ENCODE assay signal across 9 mouse cellular contexts in the genomic region with DNA sequence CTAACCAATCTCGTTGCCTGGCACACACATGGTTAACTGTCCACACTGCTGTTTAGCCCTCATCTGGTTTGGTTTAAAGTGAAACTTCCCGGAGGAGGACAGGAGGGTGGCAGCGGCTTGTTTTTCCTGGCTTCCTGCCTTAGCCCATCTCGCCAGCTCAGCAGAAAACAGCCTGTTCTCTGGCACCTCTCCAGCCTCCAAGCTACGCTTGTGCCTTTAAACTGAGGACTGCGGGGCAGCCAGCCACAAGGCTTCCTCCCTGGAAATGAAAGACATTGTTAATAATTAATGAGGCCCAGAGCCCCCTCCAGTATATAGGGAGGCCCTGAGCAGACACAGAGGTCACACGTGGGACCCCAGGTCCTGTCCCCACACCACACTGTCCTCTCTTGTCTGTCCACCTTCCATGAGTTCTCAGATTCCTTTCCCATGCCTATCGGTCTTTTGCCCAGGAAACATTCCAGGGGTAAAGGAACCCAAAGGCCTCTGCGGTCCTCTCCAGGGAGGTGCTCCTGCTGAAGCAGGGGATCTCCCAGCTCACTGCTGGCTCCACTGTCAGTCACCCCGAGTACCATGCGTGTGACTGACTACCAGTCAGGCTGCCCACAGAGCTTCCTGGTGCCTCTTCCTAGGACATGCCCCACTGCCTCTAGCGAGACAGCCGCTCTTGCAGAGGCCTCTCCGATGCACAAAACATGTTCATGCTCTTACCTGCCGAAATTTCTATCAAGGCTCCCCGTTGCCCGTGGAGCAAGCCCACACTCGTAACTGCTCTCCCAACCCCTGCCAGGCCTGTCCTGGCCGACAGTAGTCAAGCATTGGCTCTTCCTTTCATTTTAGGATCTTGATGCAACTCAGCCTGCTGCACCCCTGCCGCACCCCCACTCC.
DNase-seq lines count a peak whose midpoint lies in the region; ATAC-seq and TF ChIP-seq lines count a peak whose summit lies in the region.
"Had no signal": no experiment of that assay in that cellular context is flagged by ENCODE, and none has a peak within 500 bp of the region (broad histone marks: within the 10 kb centered on the region; RNA-seq: fewer than 3 reads in every experiment).

No protein-coding gene starts in this region.

- ATAC-seq in intestine, embryonic 14.5 days (replicated peaks; ENCODE audit: low FRiP score, low TSS enrichment, low read depth): peak; percentile 25
- ATAC-seq in erythroid progenitor cell, adult 5-6 weeks (replicated peaks; ENCODE audit: low FRiP score, poor library complexity, severe bottlenecking): no peak

- intact Hi-C loops in gastrocnemius, postnatal 36 days (cut with DNase I): no loop called here
- intact Hi-C loops in left cerebral cortex, adult 2 months (cut with DNase I): loop anchor here (2.0 to 5.0 kb wide), 2 partner anchors 80 to 121 kb away; no protein-coding TSS in a partner anchor

- H3K4me1 ChIP-seq in intestine, embryonic 14.5 days (replicated peaks; ENCODE audit: control insufficient read depth, insufficient read depth, low read length): peaks cover 24% of the 10 kb centered on the region
- H3K4me1 ChIP-seq in small intestine, adult 2 months (ENCODE audit: control insufficient read depth, insufficient read depth, insufficient read length, low read length): peaks cover 18% of the 10 kb centered on the region

- no peak overlapping the region for H3K9ac ChIP-seq in intestine, embryonic 14.5 days (ENCODE audit: low read length)

- WGBS in intestine, embryonic 14.5 days: 47% methylated on average over 20 of the region's 20 CpGs
- 16% methylated on average over 20 of the region's 20 CpGs for WGBS in small intestine, adult 2 months

- DNase-seq in adrenal gland, postnatal 36 days: peak; percentile 94 to 95
- peak; percentile 72 for DNase-seq in embryo, embryonic 11 days
- DNase-seq in gastrocnemius, postnatal 36 days: peak; percentile 85 to 94
- DNase-seq in intestine, embryonic 14.5 days (ENCODE audit: low spot score): peak; percentile 74
- peak; percentile 87 to 89 for DNase-seq in left cerebral cortex, adult 2 months (ENCODE audit: extremely low spot score in 1 of 2, low spot score in 2 of 2)
- DNase-seq in lung, postnatal 25 days (ENCODE audit: low spot score): peak; percentile 94

- no peaks in the 10 kb centered on the region for H3K9me3 ChIP-seq in intestine, embryonic 14.5 days (ENCODE audit: control insufficient read depth, low read length)

- H3K36me3 ChIP-seq in intestine, embryonic 14.5 days (ENCODE audit: control insufficient read depth, insufficient read depth, low read length): peaks cover 54% of the 10 kb centered on the region
- peaks cover 59% of the 10 kb centered on the region for H3K36me3 ChIP-seq in small intestine, adult 2 months (ENCODE audit: control insufficient read depth, insufficient read depth, low read length)

- H3K27me3 ChIP-seq in intestine, embryonic 14.5 days (replicated peaks; ENCODE audit: control insufficient read depth, insufficient read depth, low read length): no peaks in the 10 kb centered on the region
- no peaks in the 10 kb centered on the region for H3K27me3 ChIP-seq in small intestine, adult 2 months (ENCODE audit: control insufficient read depth, insufficient read depth, low read length)

- no peak overlapping the region for H3K4me3 ChIP-seq in intestine, embryonic 14.5 days (ENCODE audit: low read depth, low read length)
- H3K4me3 ChIP-seq in left cerebral cortex, adult 2 months: no peak overlapping the region
- no peak overlapping the region for H3K4me3 ChIP-seq in small intestine, adult 2 months (ENCODE audit: low read depth, low read length)
- H3K4me3 ChIP-seq: erythroblast, embryonic 14.5 days had no signal

- peak overlapping the region; percentile 69; the same call in 1 of the 2 replicates for H3K27ac ChIP-seq in intestine, embryonic 14.5 days (ENCODE audit: low read depth)
- peak overlapping the region; percentile 85 for H3K27ac ChIP-seq in left cerebral cortex, adult 2 months
- peak overlapping the region; percentile 72 for H3K27ac ChIP-seq in small intestine, adult 2 months (ENCODE audit: insufficient read depth, low read depth, low read length)

- no peak; the same call in 1 of the 2 replicates for TF ChIP-seq CTCF in left cerebral cortex, adult 2 months (IDR thresholded peaks at IDR 0.05)
- TF ChIP-seq CTCF in small intestine, adult 2 months (IDR thresholded peaks at IDR 0.05; ENCODE audit: extremely low read depth, insufficient read length, insufficient replicate concordance, low read depth, low read length): no peak

- TF ChIP-seq POLR2A in small intestine, adult 2 months (IDR thresholded peaks at IDR 0.05; ENCODE audit: low read depth, low read length): no peak

- no peak overlapping the region for H3K4me2 ChIP-seq in intestine, embryonic 14.5 days (ENCODE audit: low read length)
